Mouse (Mus musculus): ENCODE results near the gene Tomm20l.

- TF ChIP-seq POLR2A (IDR thresholded peaks at IDR 0.05; ENCODE audit: low read depth, low read length) (no peak), CTCF (IDR thresholded peaks at IDR 0.05; ENCODE audit: extremely low read depth, insufficient read length, insufficient replicate concordance, low read depth, low read length) (peak; percentile 27; the same call in 1 of the 2 replicates)
Measured at GRCm38 (mm10) chr12:71139258-71139828, 28.1 kb downstream of the Tomm20l start.
